Mouse (Mus musculus): Measurements from ENCODE around the gene Akap9.
"Not testable (repeated sequence)": the region's sequence is repeated elsewhere in the genome, so short reads cannot be mapped to it uniquely, and the experiment has no call there.

Gene Akap9

DNA sequence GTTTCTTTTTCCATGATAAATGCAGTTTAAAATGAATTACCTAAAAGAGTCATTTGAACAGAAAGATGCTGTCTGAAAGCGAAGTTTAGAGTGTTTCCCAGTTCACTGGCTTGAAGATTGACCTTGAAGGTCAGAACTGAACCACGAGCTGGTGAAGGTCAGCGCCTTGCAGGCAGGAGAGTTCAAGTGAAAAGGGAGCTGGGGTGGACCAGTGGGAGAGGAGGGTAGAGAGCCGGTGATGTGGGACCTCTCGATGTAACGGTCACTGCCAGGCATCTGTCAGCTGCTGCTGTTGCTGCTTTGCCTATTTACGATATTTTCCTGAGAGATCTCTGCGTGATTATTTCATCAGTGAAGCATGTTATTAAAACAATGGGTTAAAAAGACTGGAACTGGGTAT lies 111.5 kb downstream of the Akap9 start:
- no peak for DNase-seq (ENCODE audit: low read depth)

DNA sequence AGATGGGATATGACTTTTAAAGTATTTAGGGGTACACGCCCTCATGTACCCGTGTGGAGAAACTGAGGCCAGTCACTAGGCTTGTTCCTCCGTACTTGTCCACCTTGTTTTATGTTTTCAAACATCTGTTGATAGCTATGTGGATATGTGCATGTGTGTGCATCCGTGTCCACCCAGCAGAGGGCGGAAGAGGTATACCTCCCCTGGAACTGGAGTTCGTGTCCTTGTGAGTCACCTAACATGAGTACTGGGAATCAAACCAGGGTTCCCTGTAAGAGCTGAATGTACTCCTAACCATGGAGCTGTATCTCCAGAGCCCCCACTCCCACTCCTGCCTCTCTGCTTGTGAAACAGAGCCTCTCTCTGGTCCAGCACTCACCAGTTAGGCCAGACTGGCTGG lies 112.5 kb downstream of the Akap9 start:
- no peak for DNase-seq (ENCODE audit: low read depth)

DNA sequence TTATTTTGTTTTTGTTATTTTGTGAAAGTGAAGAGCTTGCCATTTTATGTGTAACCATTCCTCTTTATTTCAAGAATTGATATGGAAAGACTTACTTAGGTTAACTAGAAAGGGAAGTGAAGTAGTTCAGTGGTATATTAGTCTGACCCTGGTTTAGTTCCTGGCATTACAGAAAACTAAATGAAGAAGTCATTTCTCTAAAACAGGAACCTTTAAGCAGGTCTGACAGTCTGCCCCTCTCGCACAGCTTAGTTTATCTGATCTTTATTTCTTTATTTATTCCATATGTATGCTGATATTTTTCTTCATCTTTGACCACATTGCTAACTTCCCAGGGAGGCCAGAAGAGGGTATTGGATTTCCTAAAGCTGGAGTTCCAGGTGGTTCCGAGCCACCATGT lies 113.1 kb downstream of the Akap9 start:
- no peak for DNase-seq (ENCODE audit: low read depth)

DNA sequence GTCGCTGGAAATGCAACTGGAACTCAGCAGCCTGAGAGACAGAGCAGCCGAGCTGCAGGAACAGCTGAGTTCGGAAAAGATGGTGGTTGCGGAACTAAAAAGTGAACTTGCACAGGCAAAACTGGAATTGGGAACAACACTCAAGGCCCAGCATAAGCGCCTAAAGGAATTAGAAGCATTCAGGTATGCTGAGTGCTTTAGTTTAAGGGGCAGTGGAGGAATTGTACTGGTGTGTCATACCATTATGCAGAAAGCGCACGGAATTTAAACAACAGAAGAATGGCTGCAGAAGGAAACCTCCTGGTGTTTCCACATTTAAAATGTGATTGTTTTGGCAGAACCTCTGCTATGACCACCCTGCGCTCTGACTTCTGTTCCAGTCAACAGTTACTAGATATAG lies 132.5 kb downstream of the Akap9 start:
- no peak for DNase-seq (ENCODE audit: low read depth)

DNA sequence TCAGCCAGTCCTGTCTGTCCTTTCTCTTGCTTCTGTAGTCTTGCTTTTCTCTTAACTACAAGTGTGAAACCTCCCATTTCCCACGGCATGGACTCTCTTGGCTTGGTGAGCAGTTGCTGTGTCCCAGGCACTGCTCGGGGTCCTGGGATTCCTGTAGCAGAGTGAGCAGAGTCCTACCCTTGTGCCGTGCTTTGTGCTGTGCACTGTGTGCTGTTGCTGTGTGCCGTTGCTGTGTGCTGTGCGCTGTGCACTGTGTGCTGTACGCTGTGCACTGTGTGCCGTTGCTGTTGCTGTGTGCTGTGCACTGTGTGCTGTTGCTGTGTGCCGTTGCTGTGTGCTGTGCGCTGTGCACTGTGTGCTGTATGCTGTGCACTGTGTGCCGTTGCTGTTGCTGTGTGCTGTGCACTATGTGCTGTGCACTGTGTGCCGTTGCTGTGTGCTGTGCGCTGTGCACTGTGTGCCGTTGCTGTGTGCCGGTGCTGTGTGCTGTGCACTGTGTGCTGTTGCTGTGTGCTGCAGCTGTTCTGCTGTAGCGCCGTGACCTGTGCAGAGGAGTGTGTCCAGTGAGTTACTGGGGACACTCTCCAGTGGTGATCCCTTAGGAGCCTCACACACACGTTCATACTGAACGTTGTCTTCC lies 138.7 kb downstream of the Akap9 start:
- no peak for DNase-seq (ENCODE audit: low read depth)

DNA sequence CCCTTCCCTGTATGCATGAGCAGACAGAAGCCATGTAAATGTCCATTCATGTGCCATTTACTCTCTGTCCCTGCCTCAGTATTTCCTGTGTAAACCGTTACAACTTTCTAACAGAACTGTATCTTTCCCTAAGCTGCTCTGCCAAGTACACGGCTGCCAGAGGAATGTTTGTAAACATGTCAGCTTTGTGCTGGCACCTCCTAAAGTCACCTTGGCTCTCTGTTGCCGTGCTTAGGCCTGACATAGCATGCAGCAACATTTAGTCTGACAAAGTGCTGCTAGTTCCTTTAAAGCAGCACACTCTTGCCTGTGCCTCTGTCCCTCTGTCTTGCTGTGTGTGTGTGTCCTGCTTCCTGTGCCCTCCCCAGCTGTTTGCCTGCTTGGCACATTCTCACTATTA lies 139.3 kb downstream of the Akap9 start:
- no peak for DNase-seq (ENCODE audit: low read depth)

DNA sequence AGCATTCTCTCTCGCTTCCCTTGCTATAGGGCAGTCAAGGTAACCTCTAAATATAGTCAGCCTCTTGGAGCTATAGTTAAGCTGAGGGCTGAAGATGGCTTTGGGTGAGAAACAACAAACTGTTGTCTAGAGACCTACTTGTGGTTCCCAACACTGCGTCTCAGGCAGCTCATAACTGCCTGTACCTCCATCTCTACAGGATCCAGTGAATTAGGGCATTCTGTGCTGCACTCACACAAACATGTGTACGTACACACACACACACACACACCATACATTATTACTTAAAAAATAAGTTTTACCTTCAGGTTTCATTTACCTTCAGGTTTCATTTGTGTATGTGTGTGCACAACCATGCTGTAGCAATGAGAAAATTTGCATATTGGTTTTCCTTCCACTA lies 151.2 kb downstream of the Akap9 start:
- no peak for DNase-seq (ENCODE audit: low read depth)

DNA sequence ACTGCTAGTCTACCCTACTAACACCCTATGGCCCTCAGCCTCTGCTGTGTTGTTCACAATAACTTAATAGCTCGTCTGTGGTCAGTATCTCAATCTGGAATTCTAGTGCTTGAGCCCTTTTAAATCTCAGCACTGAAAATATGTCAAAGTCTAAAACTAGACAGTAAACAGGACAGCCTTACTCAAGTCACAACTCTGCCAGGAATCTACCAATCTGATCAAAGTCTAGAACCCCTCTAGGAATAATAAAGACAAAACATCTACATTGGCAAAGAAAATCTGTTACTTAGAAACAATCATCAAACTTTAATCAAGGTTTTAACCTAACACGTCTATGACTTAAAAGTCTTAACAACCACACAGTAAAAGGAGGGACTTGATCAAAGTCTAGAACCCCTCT lies 153.0 kb downstream of the Akap9 start:
- DNase-seq (ENCODE audit: low read depth) = no peak

DNA sequence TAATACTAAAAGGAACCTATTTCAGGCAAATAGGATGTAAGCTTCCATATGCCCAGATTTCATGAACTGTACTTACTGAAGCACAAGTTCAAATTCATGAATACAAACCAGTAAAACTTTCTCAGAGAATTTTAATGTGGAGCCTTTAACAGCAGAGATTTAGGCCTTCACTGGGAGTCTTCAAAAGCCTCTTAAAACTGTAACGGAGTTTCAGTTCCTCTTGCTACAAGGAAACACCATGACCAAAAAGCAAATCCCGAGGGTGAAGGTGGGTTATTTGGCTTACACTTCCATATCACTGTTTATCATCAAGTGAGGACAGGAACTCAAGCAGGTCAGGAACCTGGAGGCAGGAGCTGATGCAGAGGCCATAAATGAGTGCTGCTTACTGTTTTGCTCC lies 153.7 kb downstream of the Akap9 start:
- DNase-seq (ENCODE audit: low read depth) = no peak

DNA sequence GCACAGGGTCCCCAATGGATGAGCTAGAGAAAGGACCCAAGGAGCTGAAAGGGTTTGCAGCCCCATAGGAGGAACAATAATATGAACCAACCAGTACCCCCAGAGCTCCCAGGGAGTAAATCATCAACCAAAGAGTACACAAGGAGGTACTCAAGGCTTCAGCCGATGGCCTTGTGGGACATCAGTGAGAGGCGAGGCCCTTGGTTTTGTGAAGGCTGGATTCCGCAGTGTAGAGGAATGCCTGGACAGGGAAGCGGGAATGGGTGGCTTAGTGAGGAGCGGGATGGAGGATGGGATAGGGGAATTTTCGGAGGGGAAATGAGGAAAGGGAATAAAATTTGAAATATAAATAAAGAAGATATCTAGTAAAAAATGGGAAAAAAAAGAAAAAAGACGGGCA lies 157.1 kb downstream of the Akap9 start:
- DNase-seq (ENCODE audit: low read depth) = no peak

DNA sequence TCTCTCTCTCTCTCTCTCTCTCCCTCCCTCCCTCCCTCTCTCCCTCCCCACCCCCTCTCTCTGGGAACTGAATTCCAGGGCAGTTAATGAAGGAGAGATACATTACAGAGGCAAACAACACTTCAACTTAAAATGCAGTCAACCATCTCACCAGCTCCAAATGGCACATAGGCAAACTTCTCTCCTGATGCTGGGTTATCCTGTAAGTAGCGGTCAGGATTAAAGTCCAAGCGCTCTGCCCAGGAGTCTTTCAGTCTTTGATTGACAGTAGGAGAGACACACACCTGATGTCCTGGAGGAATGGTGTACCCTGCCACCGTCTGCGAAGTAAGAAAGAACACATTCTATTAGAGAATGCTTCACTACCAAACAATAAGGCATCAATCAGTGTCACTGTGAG lies 158.5 kb downstream of the Akap9 start:
- no peak for DNase-seq (ENCODE audit: low read depth)

DNA sequence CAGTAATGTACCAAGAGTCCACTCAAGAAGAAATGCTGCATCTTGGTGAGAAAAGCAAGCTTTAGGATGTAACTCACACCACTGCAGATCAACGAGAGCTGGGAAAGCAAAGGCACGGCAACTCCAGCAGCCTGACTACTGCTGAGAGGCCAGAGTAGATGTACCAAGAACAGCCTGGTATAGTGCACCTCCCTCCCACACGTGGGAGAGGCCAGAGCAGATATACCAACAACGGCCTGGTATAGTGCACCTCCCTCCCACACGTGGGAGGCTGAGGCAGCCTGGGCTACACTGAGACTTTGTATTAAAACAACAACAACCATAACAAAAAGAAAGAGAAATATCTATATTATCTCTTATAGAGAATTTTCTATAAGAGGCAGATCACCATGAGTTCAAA lies 160.3 kb downstream of the Akap9 start:
- DNase-seq (ENCODE audit: low read depth) = no peak

DNA sequence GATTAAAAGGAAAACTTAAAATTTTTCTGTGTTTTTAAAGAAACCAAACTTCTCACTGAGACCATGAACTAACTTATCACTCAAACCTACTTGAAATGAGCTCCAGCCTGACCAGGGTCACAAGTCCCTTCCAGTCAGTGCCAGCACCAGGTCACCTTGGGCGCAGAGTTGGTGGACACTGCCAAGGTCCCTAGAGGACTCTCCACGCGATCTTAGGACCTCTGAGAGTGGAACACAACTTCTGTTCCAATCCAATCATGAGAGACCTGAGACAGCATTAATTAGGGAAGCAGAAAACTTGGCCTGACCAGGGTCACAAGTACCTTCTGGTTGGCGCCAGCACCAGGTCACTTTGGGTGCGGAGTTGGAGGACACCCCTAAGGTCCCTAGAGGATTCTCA lies 166.6 kb downstream of the Akap9 start:
- DNase-seq (ENCODE audit: low read depth) = no peak

DNA sequence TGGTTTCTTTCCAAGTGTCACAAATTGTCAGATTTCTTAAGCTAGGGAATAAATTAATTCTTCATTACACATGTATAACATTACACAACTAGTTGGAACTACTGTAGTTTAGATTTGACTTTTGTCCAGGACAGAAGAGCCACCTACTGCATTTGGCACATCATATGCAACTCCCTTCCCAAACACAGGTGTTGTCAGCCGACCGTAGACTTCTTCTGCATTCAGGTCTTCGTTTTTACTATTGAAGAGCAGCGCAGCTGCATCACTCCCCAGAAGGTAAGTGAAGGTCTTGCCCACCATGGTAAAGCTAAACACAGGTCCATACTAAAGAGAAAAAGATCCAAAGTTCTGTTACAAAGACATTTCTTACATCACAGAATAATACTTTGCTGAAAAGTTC lies 173.2 kb downstream of the Akap9 start:
- no peak for DNase-seq (ENCODE audit: low read depth)

DNA sequence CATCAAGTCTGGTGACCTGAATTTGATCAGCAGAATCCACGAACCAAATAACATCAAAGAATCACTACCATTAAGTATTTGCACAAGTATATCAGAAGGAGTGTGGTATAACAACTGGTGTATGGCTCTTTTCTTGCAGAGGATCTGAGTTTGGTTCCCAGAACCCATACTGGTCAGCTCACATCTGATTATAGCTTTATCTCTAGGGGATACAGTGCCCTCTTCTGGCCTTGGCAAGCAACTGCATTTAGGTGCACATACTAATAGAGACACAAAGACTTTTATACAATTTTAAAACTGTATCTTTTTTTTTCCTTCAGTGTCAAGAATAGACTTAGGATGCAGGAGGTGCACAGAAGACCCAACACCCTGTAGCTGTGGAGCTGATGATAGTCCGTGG lies 173.9 kb downstream of the Akap9 start:
- DNase-seq (ENCODE audit: low read depth) = no peak

DNA sequence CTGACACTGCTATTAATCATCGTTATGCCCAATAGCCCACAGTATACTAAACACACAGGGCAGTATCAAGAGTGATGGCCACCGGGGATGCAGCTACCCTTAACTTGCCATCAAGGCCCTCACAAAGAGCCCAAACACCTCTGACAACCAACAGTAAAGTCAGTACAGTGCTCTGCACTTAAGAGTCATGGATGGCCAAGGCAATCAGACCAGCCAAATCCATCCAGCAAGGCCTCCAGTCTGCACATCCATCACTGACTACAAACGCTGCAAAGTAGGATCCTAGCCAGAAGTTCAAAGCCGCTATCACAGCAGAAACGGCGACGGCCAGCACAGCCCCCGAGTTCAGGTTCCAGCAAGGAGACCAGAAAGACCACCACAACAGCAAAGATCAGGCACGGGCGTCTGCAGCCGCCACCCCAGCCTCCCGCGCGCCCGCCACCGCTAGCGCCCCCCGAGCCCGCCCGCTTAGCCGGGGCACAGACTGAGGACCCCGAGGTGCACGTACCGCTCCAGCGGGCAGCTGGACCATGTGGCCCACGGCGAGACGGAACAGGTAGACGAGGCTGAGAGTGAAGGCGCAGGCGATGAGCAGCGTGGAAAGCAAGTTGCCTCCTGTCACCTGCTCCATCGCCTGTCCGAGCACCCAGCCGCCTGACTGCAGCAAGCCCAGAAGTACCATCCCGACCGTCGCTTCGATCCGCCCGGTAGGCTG lies 175.9 kb downstream of the Akap9 start:
- DNase-seq (ENCODE audit: low read depth) = no peak

DNA sequence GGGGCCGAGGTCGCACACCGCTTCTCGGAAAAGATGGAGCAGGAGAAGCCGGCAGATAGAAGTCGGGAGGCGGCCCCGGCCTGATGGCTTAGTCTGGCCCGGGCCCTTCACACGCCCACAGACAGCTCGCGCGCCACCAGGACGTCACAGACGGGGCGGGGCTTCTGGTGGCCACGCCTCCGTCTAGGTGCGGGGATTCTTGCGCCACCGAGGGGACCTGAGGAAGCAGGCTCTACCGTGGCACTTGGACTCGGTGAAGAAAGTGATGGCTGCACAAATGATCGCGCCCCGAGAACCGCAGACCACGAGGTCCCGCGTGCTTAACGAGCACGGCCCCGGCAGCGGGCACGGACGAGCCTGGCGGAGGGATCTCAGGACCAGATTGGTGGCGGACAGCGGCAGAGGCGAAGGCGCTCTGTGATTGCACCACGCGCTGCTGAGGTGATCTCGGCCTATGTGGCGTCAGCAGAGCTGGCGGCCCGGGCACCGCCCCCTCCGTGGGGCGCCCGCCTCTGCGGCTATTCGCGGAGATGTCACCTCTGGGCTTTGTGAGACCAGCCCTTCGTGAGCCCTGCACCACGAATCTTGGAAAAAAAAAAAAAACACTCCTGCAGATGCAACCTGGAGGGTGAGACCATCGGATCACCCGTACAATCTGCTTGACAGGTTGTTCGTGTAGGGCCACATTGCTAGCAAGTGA lies 176.6 kb downstream of the Akap9 start, which contains the start of gene Cyp51:
Gene Cyp51 (minus strand): TSS at position 406 of the 700 bp plus-strand sequence.
- peak; percentile 73 for DNase-seq (ENCODE audit: low read depth)

DNA sequence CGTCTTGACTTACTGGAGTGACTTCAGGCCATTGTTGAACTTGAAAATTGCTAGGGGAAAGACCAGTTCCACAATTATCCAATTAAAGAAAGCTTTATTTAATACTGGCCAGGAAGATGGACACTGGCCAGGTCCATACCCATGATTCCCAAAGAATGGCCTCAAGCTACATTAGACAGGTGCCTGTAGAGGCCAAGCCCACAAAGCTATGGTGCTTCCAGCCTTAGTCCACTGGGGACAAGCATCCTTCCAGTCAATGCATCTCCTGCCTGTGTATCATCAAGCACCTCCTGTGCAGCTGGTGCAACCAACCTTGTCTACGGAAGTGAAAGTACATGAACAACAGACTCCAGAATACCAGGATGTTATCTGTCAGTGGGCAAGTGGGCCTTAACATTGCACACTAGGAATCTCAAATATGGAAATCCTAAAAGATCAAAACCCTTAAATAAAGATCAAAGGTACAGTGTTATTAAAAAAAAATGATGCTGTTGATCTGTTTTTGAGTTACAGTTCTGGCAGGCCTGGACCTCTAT lies 177.9 kb downstream of the Akap9 start:
- DNase-seq (ENCODE audit: low read depth) = no peak

DNA sequence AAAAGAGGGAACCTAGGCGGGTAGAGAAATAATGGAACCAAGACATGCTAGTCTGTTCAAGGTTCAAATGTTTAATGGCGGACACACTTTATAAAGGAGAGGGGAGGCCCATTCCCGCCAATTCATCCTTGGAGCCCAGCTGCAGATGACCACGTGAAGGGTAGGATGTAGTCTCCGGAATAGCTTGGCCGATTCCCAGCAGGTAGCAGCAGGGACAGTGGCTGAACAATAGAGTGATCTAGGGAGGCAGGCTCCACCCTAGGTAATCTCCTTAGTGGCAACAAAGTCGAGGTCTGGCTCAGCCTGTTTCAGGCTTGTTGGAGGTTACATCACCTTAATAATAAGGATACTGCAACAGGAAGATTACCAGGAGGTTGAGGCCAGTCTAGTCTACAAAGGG lies 179.2 kb downstream of the Akap9 start:
- not testable (repeated sequence) for DNase-seq (ENCODE audit: low read depth)

DNA sequence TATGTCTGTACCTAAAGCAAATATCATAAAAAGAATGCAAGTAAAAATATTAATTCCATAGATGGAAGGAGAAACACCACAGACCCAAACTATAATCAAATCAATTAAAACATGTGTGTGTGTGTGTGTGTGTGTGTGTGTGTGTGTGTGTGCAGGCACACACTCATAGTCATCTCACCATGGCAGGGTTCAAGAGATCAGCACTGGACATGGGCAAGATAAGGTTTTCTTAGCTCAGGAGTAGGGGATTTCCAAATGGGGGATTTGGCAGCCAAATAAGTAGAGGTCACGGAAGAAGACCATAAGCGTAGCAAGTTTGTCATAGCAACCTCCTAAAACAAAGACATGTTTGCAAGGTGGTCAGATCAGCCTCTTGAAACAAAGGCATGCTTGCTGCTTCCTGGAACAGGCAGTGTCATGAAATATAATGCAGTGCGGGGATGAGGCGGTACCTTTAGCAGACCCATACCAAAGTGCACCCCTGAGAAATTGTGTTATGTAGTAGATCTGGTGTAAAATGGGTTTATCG lies 184.8 kb downstream of the Akap9 start:
- no peak for DNase-seq (ENCODE audit: low read depth)
